Mouse (Mus musculus) liver, embryonic 15.5 days (tissue): ENCODE results near the gene Aacs. TPM values are rescaled to one million over a fixed set of nuclear protein-coding genes. Genes with fewer than 3 reads are reported as not detected.
A peak's percentile ranks its signal among the peaks of the same experiment; 100 is the strongest.

Experiments used
- ATAC-seq: fragments of 200-750 bp; cut with Nextera tagmentation; 2 replicates; pipeline ENCODE4 v1.8.0; 2017; ENCODE audit warnings: moderate number of reproducible peaks, mild to moderate bottlenecking, moderate library complexity; ENCODE audit not compliant: insufficient read depth
- H3K27ac ChIP-seq: fragments of 300-500 bp; sonication (generic); replicated peaks from 2 replicates; pipeline ENCODE4 v1.5.1; 2015; ENCODE audit warnings: mild to moderate bottlenecking, inconsistent platforms
- H3K27me3 ChIP-seq: fragments of 300-500 bp; sonication (generic); 2 replicates; pipeline ENCODE4 v1.6.1; 2015; ENCODE audit warnings: mild to moderate bottlenecking, inconsistent platforms
- H3K36me3 ChIP-seq: fragments of 300-500 bp; sonication (generic); replicated peaks from 2 replicates; pipeline ENCODE4 v1.6.1; 2015; ENCODE audit warnings: moderate library complexity, mild to moderate bottlenecking, inconsistent platforms
- H3K4me1 ChIP-seq: fragments of 300-500 bp; sonication (generic); replicated peaks from 2 replicates; pipeline ENCODE4 v1.6.1; 2015; ENCODE audit warnings: inconsistent platforms
- H3K4me2 ChIP-seq: fragments of 300-500 bp; sonication (generic); 2 replicates; pipeline ENCODE4 v1.6.1; 2015; ENCODE audit warnings: moderate library complexity, mild to moderate bottlenecking, inconsistent platforms
- H3K4me3 ChIP-seq: fragments of 300-500 bp; sonication (generic); replicated peaks from 2 replicates; pipeline ENCODE4 v1.5.1; 2015; ENCODE audit warnings: mild to moderate bottlenecking, inconsistent platforms
- H3K9ac ChIP-seq: fragments of 300-500 bp; sonication (generic); 2 replicates; pipeline ENCODE4 v1.6.1; 2015; ENCODE audit warnings: moderate library complexity, mild to moderate bottlenecking, inconsistent platforms
- H3K9me3 ChIP-seq: fragments of 300-500 bp; sonication (generic); replicated peaks from 2 replicates; pipeline ENCODE4 v1.6.1; 2016; ENCODE audit warnings: inconsistent platforms
- WGBS: fragments of 180-500 bp; shearing (Covaris S2); methylation state at CpG from one replicate; pipeline ENCODE4 v1.1.7; 2015; ENCODE audit warnings: mixed read lengths; ENCODE audit not compliant: insufficient replicate concordance; 5-methylcytosine and 5-hydroxymethylcytosine counted together
- polyA plus RNA-seq: library from polyadenylated mRNA; unstranded; fragments of >200 nt; fragmentation: Nextera tagmentation; extraction: Ambion mirVana; gene quantifications from 2 replicates; pipeline ENCODE4 v1.2.1, GENCODE M21; 2015

The Aacs gene
- polyA plus RNA-seq, 1 experiment from 2014 or later = 18.7 TPM

DNA sequence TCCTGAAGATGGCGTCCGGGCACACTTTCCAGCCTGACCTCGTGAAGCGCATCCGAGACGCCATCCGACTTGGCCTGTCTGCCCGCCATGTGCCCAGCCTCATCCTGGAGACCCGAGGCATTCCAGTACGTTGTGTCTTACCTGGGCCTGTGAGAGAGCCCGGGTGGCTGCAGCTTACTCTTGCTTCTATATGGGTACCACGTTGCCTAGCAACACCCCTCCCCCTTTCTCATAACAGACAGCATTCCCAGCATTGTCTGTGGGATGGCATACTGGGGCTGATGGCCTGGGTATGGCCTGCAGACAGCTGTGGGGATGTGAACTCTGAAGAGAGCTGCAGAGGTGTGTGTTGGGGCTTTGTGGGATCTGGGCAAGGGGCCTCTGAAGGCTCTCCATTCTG is 39.4 kb downstream of the Aacs start:
- WGBS = 79% methylated on average over 12 of the region's 12 CpGs
- ATAC-seq = no peak
- no peaks in the 10 kb centered on the region for H3K4me1 ChIP-seq
- no peak overlapping the region for H3K9ac ChIP-seq
- H3K4me2 ChIP-seq = no peak overlapping the region
- H3K27ac ChIP-seq = no peak overlapping the region
- H3K27me3 ChIP-seq = no peaks in the 10 kb centered on the region
- H3K4me3 ChIP-seq = no peak overlapping the region
- H3K36me3 ChIP-seq = peaks cover 56% of the 10 kb centered on the region
- no peaks in the 10 kb centered on the region for H3K9me3 ChIP-seq

DNA sequence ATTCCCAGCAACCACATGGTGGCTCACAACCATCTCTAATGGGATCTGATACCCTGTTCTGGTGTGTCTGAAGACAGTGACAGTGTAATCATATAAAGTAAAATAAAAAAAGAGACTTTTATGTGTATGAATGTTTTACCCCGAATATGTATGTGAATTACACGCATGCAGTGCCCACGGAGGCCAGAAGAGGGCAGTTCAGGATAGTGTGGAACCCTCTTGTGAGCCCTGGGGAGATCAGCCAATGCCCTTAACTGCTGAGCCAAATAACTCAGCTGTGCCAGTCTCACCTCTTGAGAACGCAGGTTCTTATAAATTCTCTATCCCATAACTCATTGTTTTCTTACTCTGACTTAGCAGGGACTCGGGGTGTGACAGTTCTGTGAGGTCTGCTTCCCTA is 43.0 kb downstream of the Aacs start:
- H3K9ac ChIP-seq = no peak overlapping the region
- no peak for ATAC-seq
- peaks cover 8% of the 10 kb centered on the region for H3K4me1 ChIP-seq
- no peak overlapping the region for H3K4me2 ChIP-seq
- H3K9me3 ChIP-seq = no peaks in the 10 kb centered on the region
- peaks cover 31% of the 10 kb centered on the region for H3K36me3 ChIP-seq
- WGBS = 63% methylated on average over 5 of the region's 5 CpGs
- H3K27ac ChIP-seq = no peak overlapping the region
- H3K4me3 ChIP-seq = no peak overlapping the region
- no peaks in the 10 kb centered on the region for H3K27me3 ChIP-seq

DNA sequence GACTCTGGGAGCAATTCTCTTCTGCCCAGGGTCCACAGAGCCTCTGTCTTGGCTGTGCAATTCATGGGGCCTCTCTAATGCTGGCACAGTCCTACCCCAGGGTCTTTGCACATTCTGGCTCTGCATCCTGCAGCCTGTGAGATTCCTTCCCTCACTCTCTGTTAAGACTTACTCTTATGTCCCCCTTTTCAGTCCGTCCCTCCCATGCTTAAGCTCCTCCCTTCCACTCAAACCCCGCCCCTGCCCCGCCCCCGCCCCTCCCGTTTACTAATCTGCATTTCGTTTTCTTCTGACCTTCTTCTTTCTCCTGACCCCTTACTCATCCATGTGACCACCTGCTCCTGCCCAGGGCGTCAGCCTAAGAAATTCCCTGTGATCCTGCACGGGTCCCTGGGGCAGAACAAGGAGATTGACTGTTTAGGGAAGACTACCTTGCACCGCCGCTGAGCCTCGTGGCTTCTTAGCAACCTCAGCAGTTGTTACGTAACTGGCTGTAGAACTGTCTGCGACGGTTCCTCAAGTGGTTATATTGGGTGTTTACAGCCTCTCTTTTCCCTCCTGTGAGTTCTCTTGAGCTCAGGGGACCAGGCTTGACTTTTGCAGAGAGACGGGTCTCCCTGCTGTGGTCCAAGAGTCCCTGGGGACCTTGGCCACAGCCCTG is 45.4 kb downstream of the Aacs start:
- Histone ChIP-seq H3K27ac (no peak overlapping the region), H3K9me3 (no peaks in the 10 kb centered on the region), H3K36me3 (peaks cover 10% of the 10 kb centered on the region; the same call in 1 of the 2 replicates), H3K4me3 (peak overlapping the region; percentile 36), H3K4me2 (peak overlapping the region; percentile 57), H3K4me1 (peaks cover 8% of the 10 kb centered on the region), H3K9ac (no peak overlapping the region), H3K27me3 (no peaks in the 10 kb centered on the region)
- no peak for ATAC-seq
- 4% methylated on average over 15 of the region's 15 CpGs for WGBS

DNA sequence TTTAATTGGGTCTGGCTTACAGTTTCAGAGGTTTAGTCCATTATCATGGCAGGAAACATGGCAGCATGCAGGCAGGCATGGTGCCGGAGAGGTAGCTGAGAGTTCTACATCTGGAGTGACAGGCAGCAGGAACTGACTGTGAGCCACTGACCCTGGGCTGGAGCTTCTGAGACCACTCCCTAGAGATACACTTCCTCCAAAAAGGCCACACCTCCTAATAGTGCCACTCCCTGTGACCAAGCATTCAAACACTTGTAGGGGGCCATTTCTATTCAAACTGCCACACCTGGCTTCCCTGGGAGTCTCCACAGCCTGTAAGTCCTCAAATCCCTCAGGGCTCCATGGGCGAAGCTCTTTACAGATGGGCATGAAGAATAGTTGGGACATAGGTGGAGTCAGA is 47.7 kb downstream of the Aacs start:
- Histone ChIP-seq H3K9ac (no peak overlapping the region), H3K4me3 (no peak overlapping the region), H3K36me3 (no peaks in the 10 kb centered on the region; the same call in 1 of the 2 replicates), H3K9me3 (no peaks in the 10 kb centered on the region; the same call in 1 of the 2 replicates), H3K4me2 (no peak overlapping the region), H3K4me1 (peaks cover 8% of the 10 kb centered on the region), H3K27ac (no peak overlapping the region), H3K27me3 (peaks cover 4% of the 10 kb centered on the region)
- 30% methylated on average over 2 of the region's 2 CpGs for WGBS
- ATAC-seq = no peak

DNA sequence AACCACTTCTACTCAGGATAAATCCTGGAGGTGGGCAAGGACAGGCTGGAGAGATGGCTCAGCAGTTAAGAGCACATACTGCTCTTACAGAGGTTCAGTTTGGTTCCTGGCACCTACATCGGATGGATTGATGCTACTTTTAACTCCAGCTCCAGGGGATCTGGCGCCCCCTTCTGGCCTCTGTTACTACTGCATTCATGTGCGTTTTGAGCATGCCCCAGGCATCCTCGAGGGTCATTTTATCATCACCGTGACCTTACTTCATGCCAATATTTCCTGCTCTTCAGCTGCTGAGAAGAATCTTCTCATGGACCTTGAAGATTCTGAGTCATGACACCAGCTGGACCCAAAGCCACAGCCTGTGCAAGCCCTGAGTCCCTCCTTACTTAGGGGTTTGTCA is 49.9 kb downstream of the Aacs start:
- no peak overlapping the region for H3K27ac ChIP-seq
- peaks cover 8% of the 10 kb centered on the region for H3K4me1 ChIP-seq
- H3K4me2 ChIP-seq = no peak overlapping the region
- H3K4me3 ChIP-seq = no peak overlapping the region
- WGBS = 41% methylated on average over 5 of the region's 5 CpGs
- H3K9ac ChIP-seq = no peak overlapping the region
- peaks cover 26% of the 10 kb centered on the region for H3K27me3 ChIP-seq
- no peaks in the 10 kb centered on the region; the same call in 1 of the 2 replicates for H3K9me3 ChIP-seq
- ATAC-seq = no peak
- no peaks in the 10 kb centered on the region; the same call in 1 of the 2 replicates for H3K36me3 ChIP-seq

DNA sequence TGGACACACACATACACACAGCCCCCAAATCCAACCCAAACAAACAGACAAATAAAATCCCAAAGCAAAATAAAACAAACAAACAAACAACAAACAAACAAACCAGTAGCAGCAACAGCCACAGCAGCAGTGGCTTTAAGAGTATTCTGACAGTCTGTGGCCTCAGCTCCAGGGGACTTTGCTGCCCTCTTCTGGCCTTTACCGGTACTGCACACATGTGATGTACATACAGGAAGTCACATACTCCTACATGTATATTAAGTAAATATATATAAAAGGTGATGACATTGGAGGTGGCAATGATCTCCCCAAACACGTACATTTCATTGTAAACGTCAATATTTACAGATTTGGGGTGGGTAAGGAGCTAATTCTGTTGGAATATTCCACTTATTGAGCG is 50.9 kb downstream of the Aacs start:
- H3K36me3 ChIP-seq = no peaks in the 10 kb centered on the region; the same call in 1 of the 2 replicates
- WGBS = 60% methylated on average over 4 of the region's 4 CpGs
- no peaks in the 10 kb centered on the region; the same call in 1 of the 2 replicates for H3K9me3 ChIP-seq
- H3K9ac ChIP-seq = no peak overlapping the region
- H3K4me3 ChIP-seq = no peak overlapping the region
- peaks cover 34% of the 10 kb centered on the region for H3K27me3 ChIP-seq
- peaks cover under 1% of the 10 kb centered on the region for H3K4me1 ChIP-seq
- no peak overlapping the region for H3K27ac ChIP-seq
- no peak for ATAC-seq
- no peak overlapping the region for H3K4me2 ChIP-seq

DNA sequence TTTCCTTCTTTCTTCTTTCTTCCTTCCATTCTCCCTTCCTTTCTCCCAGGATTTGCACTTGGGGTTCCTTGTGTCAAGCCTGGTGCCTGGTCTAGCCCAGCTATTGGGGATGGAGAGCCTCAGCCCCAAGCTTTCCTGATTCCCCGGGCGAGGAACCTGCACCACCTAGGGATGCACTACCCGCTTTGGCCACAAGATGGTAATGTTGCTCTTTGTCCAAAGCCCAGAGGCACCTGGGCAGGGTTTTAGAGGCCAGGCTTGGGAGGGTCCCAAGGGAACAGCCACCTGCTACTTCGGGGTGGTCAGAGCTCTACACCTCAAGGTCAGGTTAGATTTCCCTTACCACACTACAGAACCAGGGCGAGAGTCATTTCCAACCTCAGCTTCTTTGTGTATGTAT is 53.5 kb downstream of the Aacs start:
- H3K9me3 ChIP-seq = no peaks in the 10 kb centered on the region; the same call in 1 of the 2 replicates
- H3K27ac ChIP-seq = no peak overlapping the region
- no peaks in the 10 kb centered on the region for H3K4me1 ChIP-seq
- ATAC-seq = no peak
- no peak overlapping the region for H3K4me3 ChIP-seq
- 6% methylated on average over 5 of the region's 5 CpGs for WGBS
- no peak overlapping the region for H3K9ac ChIP-seq
- no peak overlapping the region for H3K4me2 ChIP-seq
- H3K36me3 ChIP-seq = no peaks in the 10 kb centered on the region
- H3K27me3 ChIP-seq = peaks cover 61% of the 10 kb centered on the region

DNA sequence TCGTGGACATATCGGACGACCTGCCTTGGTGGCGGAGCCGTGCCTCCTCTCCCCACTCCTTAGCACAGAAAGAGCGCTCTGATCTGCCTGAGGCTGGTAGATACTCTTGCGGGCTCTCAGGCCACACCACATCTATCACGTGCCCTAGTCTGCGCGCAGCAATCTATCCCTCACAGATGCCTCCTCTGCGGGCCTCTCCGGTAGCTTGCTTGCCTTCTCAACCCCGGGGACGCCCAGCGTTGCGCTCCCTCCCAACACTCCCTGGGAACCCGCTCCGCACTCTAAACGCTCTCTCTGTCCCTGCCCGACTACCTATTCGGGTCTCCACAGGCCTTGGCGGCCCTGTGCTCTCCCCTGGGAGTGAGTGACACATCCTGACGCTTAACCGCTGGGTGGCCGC is 56.0 kb downstream of the Aacs start, which contains the start of gene Tmem132b:
Gene Tmem132b, plus strand, starts transcription at position 141 of the 400 bp plus-strand sequence.
- peaks cover 86% of the 10 kb centered on the region for H3K27me3 ChIP-seq
- no peak for ATAC-seq
- H3K4me1 ChIP-seq = no peaks in the 10 kb centered on the region
- no peak within 1 kb of the TSS for H3K9ac ChIP-seq
- H3K9me3 ChIP-seq = no peaks in the 10 kb centered on the region; the same call in 1 of the 2 replicates
- H3K27ac ChIP-seq = no peak within 1 kb of the TSS
- WGBS = 1% methylated on average over 25 of the region's 25 CpGs
- no peak within 1 kb of the TSS; the same call in 1 of the 2 replicates for H3K4me3 ChIP-seq
- no peaks in the 10 kb centered on the region for H3K36me3 ChIP-seq
- peak within 1 kb of the TSS; percentile 41 for H3K4me2 ChIP-seq

DNA sequence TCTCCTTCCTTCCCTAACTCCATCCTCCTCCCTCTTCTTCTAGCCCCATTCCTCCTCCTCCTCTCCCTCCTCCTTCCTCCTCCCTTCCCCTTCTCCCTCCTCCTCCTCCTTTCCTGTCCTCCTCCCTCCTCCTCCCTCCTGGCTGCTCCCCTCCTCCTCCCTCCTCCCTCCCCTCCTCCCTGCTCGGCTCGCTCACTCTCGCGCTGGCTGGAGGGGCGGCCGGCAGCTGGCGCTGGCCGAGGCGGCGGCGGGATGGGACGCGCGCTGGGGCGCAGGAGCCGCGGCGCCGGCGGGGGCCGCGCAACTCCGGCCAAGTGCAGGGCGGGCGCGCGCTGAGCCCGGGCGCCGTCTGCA is 56.6 kb downstream of the Aacs start:
- no peak for ATAC-seq
- Histone ChIP-seq H3K4me1 (no peaks in the 10 kb centered on the region), H3K36me3 (no peaks in the 10 kb centered on the region), H3K9me3 (no peaks in the 10 kb centered on the region), H3K4me3 (no peak overlapping the region; the same call in 1 of the 2 replicates), H3K27me3 (peaks cover 88% of the 10 kb centered on the region), H3K9ac (no peak overlapping the region), H3K4me2 (peak overlapping the region; percentile 41), H3K27ac (no peak overlapping the region)
- WGBS = under 1% methylated on average over 30 of the region's 30 CpGs

DNA sequence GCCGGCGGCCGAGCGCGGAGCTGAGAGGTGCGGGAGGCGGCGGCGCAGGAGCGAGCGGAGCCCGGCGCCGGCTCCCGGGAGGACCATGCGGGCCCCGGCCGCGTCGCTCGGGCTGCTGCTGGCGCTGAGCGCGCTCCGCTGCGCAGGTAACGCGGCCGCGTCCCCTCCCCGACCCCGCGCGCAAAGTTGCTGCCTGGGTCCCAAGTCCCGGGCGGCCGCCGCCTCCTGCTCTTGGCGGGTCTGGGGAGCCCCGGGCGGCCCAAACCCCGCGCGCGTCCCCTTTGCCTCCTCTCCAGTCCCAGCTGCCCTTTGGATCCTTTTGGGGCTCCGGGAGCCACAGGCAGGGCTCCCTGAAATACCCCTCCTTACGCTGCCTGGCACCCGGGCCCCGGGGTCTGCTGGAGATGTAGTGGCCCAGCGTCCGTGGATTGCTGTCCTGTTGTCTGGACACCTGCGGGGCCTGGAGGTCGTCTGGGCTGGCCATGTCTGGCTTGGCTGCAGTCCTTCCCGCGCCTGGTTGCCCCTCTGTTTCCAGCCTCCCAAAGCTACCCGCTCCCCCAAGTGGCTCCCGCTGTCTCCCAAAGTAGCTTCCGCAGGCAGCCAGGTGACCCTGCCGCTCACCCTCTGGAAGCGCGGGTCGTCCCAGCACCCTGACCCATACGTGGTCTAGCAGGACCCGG is 57.1 kb downstream of the Aacs start:
- no peak overlapping the region for H3K27ac ChIP-seq
- H3K9me3 ChIP-seq = no peaks in the 10 kb centered on the region
- no peak overlapping the region for H3K9ac ChIP-seq
- H3K36me3 ChIP-seq = no peaks in the 10 kb centered on the region
- H3K4me2 ChIP-seq = peak overlapping the region; percentile 41
- peaks cover 88% of the 10 kb centered on the region for H3K27me3 ChIP-seq
- no peak overlapping the region; the same call in 1 of the 2 replicates for H3K4me3 ChIP-seq
- ATAC-seq = no peak
- no peaks in the 10 kb centered on the region for H3K4me1 ChIP-seq
- 2% methylated on average over 52 of the region's 64 CpGs for WGBS

DNA sequence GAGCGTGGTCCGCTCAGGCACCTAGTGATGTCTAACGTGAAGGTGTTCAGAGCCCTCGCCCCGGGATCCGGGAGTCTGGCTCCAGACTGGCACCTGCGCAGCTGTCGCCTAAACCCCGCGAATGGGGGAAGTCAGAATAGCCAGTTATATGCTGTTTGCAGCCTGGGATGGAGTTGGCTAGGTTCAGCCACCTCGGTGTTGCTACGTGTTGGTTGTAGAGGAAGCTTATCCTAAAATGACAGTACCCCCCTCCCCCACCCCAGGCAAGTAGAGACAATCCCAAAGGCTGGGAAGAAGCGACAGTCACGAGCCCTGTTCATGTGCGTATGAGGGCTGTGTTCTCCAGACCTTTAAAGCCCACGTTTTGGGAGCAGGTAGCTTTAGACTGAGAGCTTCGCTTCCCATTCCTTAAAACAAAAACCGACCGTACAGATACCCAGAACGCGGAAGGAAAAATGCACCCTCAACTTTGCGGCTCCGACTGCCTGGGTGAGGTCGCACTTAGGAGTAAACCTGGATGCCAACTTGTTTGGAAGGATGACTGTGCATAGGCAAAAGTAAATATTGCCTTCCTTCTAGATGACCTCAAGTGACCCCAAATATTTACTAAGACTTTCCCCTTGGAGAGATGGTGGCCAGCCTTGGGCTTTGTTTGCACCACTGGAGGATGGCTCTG is 57.7 kb downstream of the Aacs start:
- Histone ChIP-seq H3K4me3 (no peak overlapping the region), H3K4me2 (no peak overlapping the region), H3K27ac (no peak overlapping the region), H3K36me3 (no peaks in the 10 kb centered on the region), H3K9me3 (no peaks in the 10 kb centered on the region), H3K27me3 (peaks cover 84% of the 10 kb centered on the region), H3K4me1 (no peaks in the 10 kb centered on the region), H3K9ac (no peak overlapping the region)
- WGBS = 2% methylated on average over 24 of the region's 24 CpGs
- no peak for ATAC-seq
